Mouse (Mus musculus) C2C12 (cell line): ENCODE results near the gene Cetn3. TPM values are rescaled to one million over a fixed set of nuclear protein-coding genes. Genes with fewer than 3 reads are reported as not detected.

Experiments
- H3K27me3 ChIP-seq: one replicate; pipeline ENCODE4 v1.6.1; 2011; ENCODE audit not compliant: control insufficient read depth, insufficient read depth, insufficient read length
- H3K36me3 ChIP-seq: one replicate; pipeline ENCODE4 v1.6.1; 2011; ENCODE audit not compliant: control insufficient read depth, insufficient read depth
- H3K4me3 ChIP-seq: one replicate; pipeline ENCODE4 v1.5.1; 2011; ENCODE audit warnings: mild to moderate bottlenecking, control low read depth; ENCODE audit not compliant: poor library complexity, insufficient read depth, severe bottlenecking
- H3K79me2 ChIP-seq: one replicate; pipeline ENCODE4 v1.6.1; 2011; ENCODE audit not compliant: control insufficient read depth, insufficient read depth
- H3K79me3 ChIP-seq: one replicate; pipeline ENCODE4 v1.6.1; 2011; ENCODE audit warnings: low read depth, control low read depth
- H3ac ChIP-seq: one replicate; pipeline ENCODE3; 2011; ENCODE audit warnings: low read depth; ENCODE audit not compliant: control insufficient read depth, insufficient read length
- CEBPB ChIP-seq: IDR thresholded peaks from one replicate; pipeline ENCODE4 v1.6.1; 2011; ENCODE audit warnings: low read depth, mild to moderate bottlenecking, control low read depth, moderate library complexity
- CTCF ChIP-seq: IDR thresholded peaks from one replicate; pipeline ENCODE4 v1.5.1; 2011; ENCODE audit not compliant: control insufficient read depth, insufficient read depth, insufficient read length
- FOSL1 ChIP-seq: IDR thresholded peaks from one replicate; pipeline ENCODE4 v1.8.0; 2011; ENCODE audit warnings: mild to moderate bottlenecking, low read length; ENCODE audit not compliant: poor library complexity, insufficient read depth, severe bottlenecking
- MAX ChIP-seq: IDR thresholded peaks from one replicate; pipeline ENCODE4 v1.6.1; 2011; ENCODE audit warnings: mild to moderate bottlenecking, control low read depth
- MYOD1 ChIP-seq: IDR thresholded peaks from one replicate; pipeline ENCODE4 v1.6.1; 2011; ENCODE audit warnings: low read depth; ENCODE audit not compliant: control insufficient read depth, insufficient read length
- MYOG ChIP-seq: IDR thresholded peaks from one replicate; pipeline ENCODE4 v1.6.1; 2011; ENCODE audit not compliant: control insufficient read depth, insufficient read length; ENCODE audit errors: extremely low read depth
- USF1 ChIP-seq: IDR thresholded peaks from one replicate; pipeline ENCODE4 v1.6.1; 2011; ENCODE audit warnings: low read depth, mild to moderate bottlenecking, control low read depth, moderate library complexity
- polyA plus RNA-seq: library from polyadenylated mRNA; unstranded; fragments of >200 nt; fragmentation: generic; extraction: Trizol; gene quantifications from one replicate; pipeline ENCODE4 v1.2.1, GENCODE M21; 2012; ENCODE audit warnings: missing spikeins

Cetn3 gene
- polyA plus RNA-seq, 1 experiment = 50.6 TPM

- H3K27me3 ChIP-seq = no peaks in the 10 kb centered on the region
- no peak overlapping the region for H3K4me3 ChIP-seq
- H3ac ChIP-seq = no peak overlapping the region
- H3K79me2 ChIP-seq = no peaks in the 10 kb centered on the region
- no peaks in the 10 kb centered on the region for H3K79me3 ChIP-seq
- TF ChIP-seq FOSL1 (no peak), USF1 (no peak), CEBPB (no peak), CTCF (no peak), MYOG (no peak), MYOD1 (no peak), MAX (no peak)
- no peaks in the 10 kb centered on the region for H3K36me3 ChIP-seq
Observed at GRCm38 (mm10) chr13:81828486-81828885, 45.6 kb downstream of the Cetn3 start.

- Histone ChIP-seq H3ac (no peak overlapping the region), H3K79me2 (no peaks in the 10 kb centered on the region), H3K4me3 (no peak overlapping the region), H3K79me3 (no peaks in the 10 kb centered on the region), H3K36me3 (no peaks in the 10 kb centered on the region), H3K27me3 (no peaks in the 10 kb centered on the region)
- TF ChIP-seq MYOG = no peak
- no peak for TF ChIP-seq CEBPB
- no peak for TF ChIP-seq FOSL1
- TF ChIP-seq MYOD1 = no peak
- TF ChIP-seq CTCF = no peak
- no peak for TF ChIP-seq USF1
- no peak for TF ChIP-seq MAX
Observed at GRCm38 (mm10) chr13:81831838-81832237, 49.0 kb downstream of the Cetn3 start.

GRCm38 (mm10) chr13:81836386-81837177 is 53.7 kb downstream of the Cetn3 start:
- H3ac ChIP-seq = no peak overlapping the region
- H3K79me2 ChIP-seq = no peaks in the 10 kb centered on the region
- H3K27me3 ChIP-seq = no peaks in the 10 kb centered on the region
- no peaks in the 10 kb centered on the region for H3K36me3 ChIP-seq
- no peaks in the 10 kb centered on the region for H3K79me3 ChIP-seq
- TF ChIP-seq MAX (no peak), USF1 (no peak), CTCF (no peak), FOSL1 (no peak), MYOG (no peak)
- H3K4me3 ChIP-seq = no peak overlapping the region

- Histone ChIP-seq H3K27me3 (no peaks in the 10 kb centered on the region), H3K79me2 (no peaks in the 10 kb centered on the region), H3K4me3 (no peak overlapping the region), H3ac (no peak overlapping the region), H3K79me3 (no peaks in the 10 kb centered on the region), H3K36me3 (no peaks in the 10 kb centered on the region)
- TF ChIP-seq CEBPB = no peak
- no peak for TF ChIP-seq FOSL1
- no peak for TF ChIP-seq MAX
- TF ChIP-seq MYOG = no peak
- TF ChIP-seq MYOD1 = no peak
- TF ChIP-seq CTCF = no peak
- no peak for TF ChIP-seq USF1
Observed at GRCm38 (mm10) chr13:81838016-81838415, 55.1 kb downstream of the Cetn3 start.

GRCm38 (mm10) chr13:81838948-81839347 is 56.1 kb downstream of the Cetn3 start:
- Histone ChIP-seq H3K36me3 (no peaks in the 10 kb centered on the region), H3K4me3 (no peak overlapping the region), H3K79me2 (no peaks in the 10 kb centered on the region), H3K79me3 (no peaks in the 10 kb centered on the region), H3ac (no peak overlapping the region), H3K27me3 (no peaks in the 10 kb centered on the region)
- TF ChIP-seq CTCF (no peak), CEBPB (no peak), MYOG (no peak), USF1 (no peak), MYOD1 (no peak), FOSL1 (no peak), MAX (no peak)

GRCm38 (mm10) chr13:81840246-81840645 is 57.4 kb downstream of the Cetn3 start:
- H3K79me3 ChIP-seq = no peaks in the 10 kb centered on the region
- TF ChIP-seq USF1 = no peak
- no peak for TF ChIP-seq MYOG
- TF ChIP-seq MYOD1 = no peak
- no peak for TF ChIP-seq FOSL1
- no peak for TF ChIP-seq CEBPB
- TF ChIP-seq CTCF = no peak
- no peak for TF ChIP-seq MAX
- no peaks in the 10 kb centered on the region for H3K27me3 ChIP-seq
- no peak overlapping the region for H3ac ChIP-seq
- no peak overlapping the region for H3K4me3 ChIP-seq
- no peaks in the 10 kb centered on the region for H3K79me2 ChIP-seq
- no peaks in the 10 kb centered on the region for H3K36me3 ChIP-seq
